Mouse (Mus musculus): ENCODE measurements around the gene Snapc4. TPM values are rescaled to one million over a fixed set of nuclear protein-coding genes. Genes with fewer than 3 reads are reported as not detected.
A peak's percentile ranks its signal among the peaks of the same experiment; 100 is the strongest.

Snapc4 gene
- polyA plus RNA-seq, 1 experiment from 2014 or later: 33.4 TPM

DNA sequence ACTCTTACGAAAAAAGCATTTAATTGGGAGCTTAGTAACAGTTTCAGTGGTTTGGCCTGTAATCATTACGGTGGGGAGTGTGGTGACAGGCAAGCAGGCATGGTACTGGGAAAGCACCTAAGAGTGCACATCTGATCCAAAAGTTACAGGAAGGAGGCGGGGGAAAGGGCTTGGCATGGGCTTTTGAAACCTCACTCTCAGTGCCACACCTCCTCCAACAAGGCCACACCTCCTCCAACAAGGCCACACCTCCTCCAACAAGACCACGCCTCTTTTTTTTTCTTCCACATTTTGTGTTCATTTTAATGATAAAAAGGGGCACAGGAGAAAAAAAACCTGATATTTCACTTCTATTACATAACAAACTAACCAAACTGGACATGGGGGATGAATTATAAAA is 52.6 kb downstream of the Snapc4 start:
- Histone ChIP-seq H3K27ac (no peak overlapping the region), H3K4me3 (no peak overlapping the region), H3K9me3 (no peaks in the 10 kb centered on the region), H3K4me2 (replicated peaks) (no peak overlapping the region), H3K36me3 (peaks cover 86% of the 10 kb centered on the region), H3K4me1 (no peaks in the 10 kb centered on the region), H3K9ac (no peak overlapping the region), H3K27me3 (replicated peaks) (no peaks in the 10 kb centered on the region)
- ATAC-seq (ENCODE audit: low FRiP score, low read depth): no peak
- 94% methylated on average over 4 of the region's 4 CpGs for WGBS

DNA sequence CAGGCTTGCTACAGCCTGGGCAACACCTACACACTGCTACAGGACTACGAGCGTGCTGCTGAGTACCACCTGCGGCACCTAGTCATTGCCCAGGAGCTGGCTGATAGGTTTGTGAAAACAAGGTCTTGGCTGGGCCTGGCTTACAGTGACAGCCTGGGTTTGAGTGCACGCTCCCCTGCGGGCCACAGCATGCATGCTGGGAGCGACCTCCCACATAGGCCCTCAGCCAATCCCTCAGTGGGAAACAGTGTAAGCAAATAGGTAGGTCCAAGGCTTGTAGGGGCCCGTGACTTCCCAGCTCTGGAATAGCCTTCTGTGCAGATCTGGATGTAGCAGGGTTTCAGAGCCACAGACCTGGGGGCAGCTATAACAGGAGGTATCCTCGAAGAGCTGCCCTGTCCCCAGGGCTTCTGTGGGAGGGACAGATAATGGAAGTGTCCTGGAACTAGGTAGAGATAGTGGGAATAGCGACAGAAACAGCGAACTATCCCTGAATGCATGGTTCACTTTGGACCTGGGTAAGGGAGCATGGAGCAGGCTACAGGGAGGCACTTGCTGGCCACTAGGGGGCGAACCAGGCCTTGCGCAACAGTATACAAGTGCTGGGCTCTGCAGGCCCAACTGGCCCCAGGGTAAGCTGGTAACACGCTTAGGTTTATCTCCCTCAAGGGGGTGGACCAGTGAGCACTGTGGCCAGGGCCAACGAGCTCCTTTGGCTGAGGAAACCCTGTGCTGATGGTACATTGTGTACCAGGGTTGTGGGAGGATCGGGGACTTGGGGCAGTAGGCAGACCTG is 54.9 kb downstream of the Snapc4 start:
- no peak overlapping the region for H3K27ac ChIP-seq
- no peaks in the 10 kb centered on the region for H3K27me3 ChIP-seq (replicated peaks)
- H3K9ac ChIP-seq: no peak overlapping the region
- ATAC-seq (ENCODE audit: low FRiP score, low read depth): 0 out of 2 replicates have a peak, but pooled peaks have one; percentile 31
- no peaks in the 10 kb centered on the region for H3K9me3 ChIP-seq
- no peak overlapping the region for H3K4me2 ChIP-seq (replicated peaks)
- H3K4me3 ChIP-seq: no peak overlapping the region
- no peaks in the 10 kb centered on the region for H3K4me1 ChIP-seq
- 69% methylated on average over 15 of the region's 15 CpGs for WGBS
- H3K36me3 ChIP-seq: peaks cover 78% of the 10 kb centered on the region

DNA sequence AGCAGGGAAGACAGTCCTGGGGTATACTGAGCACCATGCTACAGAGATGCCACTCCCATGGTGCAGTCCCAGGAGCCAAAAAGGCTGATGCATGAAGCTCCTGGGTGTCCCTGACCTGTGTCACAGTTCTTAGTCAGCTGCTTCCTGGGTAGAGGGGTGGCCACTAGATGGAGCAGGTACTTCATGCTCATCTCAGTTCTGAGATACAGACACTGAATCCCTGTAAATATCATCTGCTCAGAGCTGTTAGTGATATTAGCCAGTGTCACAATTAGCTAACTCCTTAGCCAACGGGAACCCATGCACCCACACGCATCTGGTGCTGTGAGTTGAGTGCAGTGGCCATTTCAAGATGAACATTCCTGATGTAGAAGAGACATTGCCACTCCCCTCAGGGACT is 55.5 kb downstream of the Snapc4 start:
- H3K4me3 ChIP-seq: no peak overlapping the region
- H3K27me3 ChIP-seq (replicated peaks): no peaks in the 10 kb centered on the region
- ATAC-seq (ENCODE audit: low FRiP score, low read depth): no peak
- H3K9me3 ChIP-seq: no peaks in the 10 kb centered on the region
- H3K9ac ChIP-seq: no peak overlapping the region
- H3K36me3 ChIP-seq: peaks cover 73% of the 10 kb centered on the region
- H3K27ac ChIP-seq: no peak overlapping the region
- no peak overlapping the region for H3K4me2 ChIP-seq (replicated peaks)
- 89% methylated on average over 2 of the region's 2 CpGs for WGBS
- H3K4me1 ChIP-seq: peaks cover 7% of the 10 kb centered on the region; the same call in 1 of the 2 replicates

- Histone ChIP-seq H3K27ac (no peak overlapping the region), H3K4me1 (peaks cover 18% of the 10 kb centered on the region), H3K4me2 (replicated peaks) (no peak overlapping the region), H3K27me3 (replicated peaks) (no peaks in the 10 kb centered on the region), H3K4me3 (no peak overlapping the region), H3K36me3 (peaks cover 66% of the 10 kb centered on the region), H3K9me3 (no peaks in the 10 kb centered on the region), H3K9ac (no peak overlapping the region)
- WGBS: 92% methylated on average over 13 of the region's 13 CpGs
- no peak for ATAC-seq (ENCODE audit: low FRiP score, low read depth)
Observed at GRCm38 (mm10) chr2:26323589-26324325, 56.7 kb downstream of the Snapc4 start.

DNA sequence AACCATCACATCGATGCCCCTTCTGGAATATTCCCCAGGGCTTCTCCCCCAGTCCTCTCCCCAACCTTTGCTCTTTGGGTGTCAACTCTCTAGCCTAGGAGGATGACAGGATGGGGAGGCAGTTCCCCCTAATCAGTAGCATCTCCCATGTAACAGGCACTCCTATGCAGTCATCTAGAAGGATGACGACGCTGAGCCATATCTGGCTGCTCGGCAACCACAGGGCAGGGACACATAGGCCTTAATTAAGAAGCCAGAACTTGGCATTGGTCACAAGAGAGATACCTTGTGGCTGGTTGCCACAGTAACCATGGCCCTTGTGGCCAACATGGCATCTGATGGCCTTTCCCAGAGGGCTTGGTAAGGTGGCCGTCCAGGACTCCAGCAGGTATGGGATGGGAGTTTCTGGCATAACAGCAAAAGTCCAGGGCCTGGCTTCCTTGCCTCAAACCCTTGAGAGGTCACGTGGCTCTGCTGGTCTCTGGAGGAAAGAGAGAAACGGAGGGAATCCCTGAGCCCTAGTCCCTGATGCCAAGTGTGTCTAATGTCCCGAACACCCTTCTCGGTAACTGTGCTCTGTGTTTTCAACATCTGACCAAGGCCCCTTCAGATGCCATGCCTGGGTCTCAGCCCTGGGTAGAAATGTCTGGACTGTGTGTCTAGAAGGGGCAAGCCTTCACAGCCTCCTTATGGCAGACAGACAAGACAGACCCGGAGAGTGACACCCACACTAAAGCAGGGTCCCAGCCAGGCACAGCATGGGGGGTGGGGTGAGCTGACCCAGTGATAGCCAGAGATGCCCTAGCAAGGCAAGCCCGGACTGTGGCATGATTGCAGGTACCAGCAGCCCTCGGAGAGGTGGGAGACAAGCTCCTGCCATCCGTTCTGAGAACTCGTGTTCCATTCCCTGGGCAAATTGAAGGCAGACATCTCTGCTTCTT is 59.9 kb downstream of the Snapc4 start:
- 0 out of 2 replicates have a peak overlapping the region, but pooled peaks have one; percentile 19 for H3K9ac ChIP-seq
- H3K4me1 ChIP-seq: peaks cover 47% of the 10 kb centered on the region
- H3K4me3 ChIP-seq: no peak overlapping the region
- H3K9me3 ChIP-seq: no peaks in the 10 kb centered on the region
- H3K27me3 ChIP-seq (replicated peaks): no peaks in the 10 kb centered on the region
- ATAC-seq (ENCODE audit: low FRiP score, low read depth): no peak
- H3K36me3 ChIP-seq: peaks cover 42% of the 10 kb centered on the region
- no peak overlapping the region for H3K27ac ChIP-seq
- 0 out of 2 replicates have a peak overlapping the region, but pooled peaks have one; percentile 6 for H3K4me2 ChIP-seq (replicated peaks)
- 91% methylated on average over 14 of the region's 14 CpGs for WGBS

GRCm38 (mm10) chr2:26319519-26320244 is 60.8 kb downstream of the Snapc4 start:
- no peak for ATAC-seq (ENCODE audit: low FRiP score, low read depth)
- Histone ChIP-seq H3K4me2 (replicated peaks) (peak overlapping the region; percentile 95; the same call in 1 of the 2 replicates), H3K9ac (no peak overlapping the region), H3K9me3 (no peaks in the 10 kb centered on the region), H3K27ac (no peak overlapping the region), H3K36me3 (peaks cover 33% of the 10 kb centered on the region), H3K27me3 (replicated peaks) (no peaks in the 10 kb centered on the region), H3K4me1 (peaks cover 52% of the 10 kb centered on the region), H3K4me3 (no peak overlapping the region)
- WGBS: 90% methylated on average over 13 of the region's 13 CpGs

DNA sequence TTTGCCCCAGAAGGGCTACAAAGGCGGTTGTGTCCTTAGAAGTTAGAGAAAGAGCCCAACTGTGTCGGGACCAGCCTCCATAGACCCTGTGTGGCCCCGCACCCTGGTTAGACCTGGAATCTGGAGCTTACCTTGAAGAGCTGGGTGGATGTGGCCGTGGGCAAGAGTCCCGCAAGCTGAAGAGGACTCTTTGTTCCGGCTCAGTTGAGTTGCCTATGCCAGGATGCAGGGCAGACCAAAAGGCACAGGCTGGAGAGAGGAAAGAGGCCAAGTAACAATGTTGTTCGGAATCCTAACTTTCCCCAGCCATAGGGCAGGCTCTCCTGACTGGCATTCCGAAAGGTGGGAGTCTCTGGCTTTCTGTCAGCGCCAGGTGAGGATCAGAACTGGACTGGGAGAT is 61.3 kb downstream of the Snapc4 start:
- no peaks in the 10 kb centered on the region for H3K27me3 ChIP-seq (replicated peaks)
- H3K27ac ChIP-seq: no peak overlapping the region
- no peak overlapping the region for H3K4me3 ChIP-seq
- ATAC-seq (ENCODE audit: low FRiP score, low read depth): no peak
- peaks cover 58% of the 10 kb centered on the region for H3K4me1 ChIP-seq
- 91% methylated on average over 9 of the region's 9 CpGs for WGBS
- peak overlapping the region; percentile 26; the same call in 1 of the 2 replicates for H3K9ac ChIP-seq
- no peaks in the 10 kb centered on the region for H3K9me3 ChIP-seq
- H3K4me2 ChIP-seq (replicated peaks): peak overlapping the region; percentile 95; the same call in 1 of the 2 replicates
- H3K36me3 ChIP-seq: peaks cover 28% of the 10 kb centered on the region

GRCm38 (mm10) chr2:26317991-26318672 is 62.3 kb downstream of the Snapc4 start:
- no peak for ATAC-seq (ENCODE audit: low FRiP score, low read depth)

DNA sequence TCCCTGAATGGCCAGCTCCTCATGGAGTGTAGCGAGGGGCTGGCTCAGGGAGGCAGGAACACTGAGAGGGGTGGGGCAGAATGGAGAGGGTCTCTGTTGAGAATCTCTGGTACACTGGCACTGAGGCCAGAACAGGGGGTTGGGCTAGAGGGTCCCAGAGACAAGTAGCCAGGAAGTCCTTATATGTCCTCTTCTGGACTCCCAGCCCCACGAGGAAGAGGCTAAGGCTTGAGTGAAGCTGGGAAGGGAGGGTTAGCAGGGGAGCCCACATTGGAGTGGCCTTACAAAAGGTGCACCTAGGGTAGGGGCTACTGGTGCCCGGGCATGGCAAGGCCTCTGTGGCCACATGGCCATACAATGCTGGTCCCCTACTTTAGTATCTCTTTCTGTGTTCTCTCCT is 63.1 kb downstream of the Snapc4 start:
- Histone ChIP-seq H3K27ac (no peak overlapping the region), H3K4me2 (replicated peaks) (peak overlapping the region; percentile 95), H3K9ac (peak overlapping the region; percentile 94), H3K27me3 (replicated peaks) (no peaks in the 10 kb centered on the region), H3K36me3 (peaks cover 10% of the 10 kb centered on the region; the same call in 1 of the 2 replicates), H3K4me1 (peaks cover 60% of the 10 kb centered on the region), H3K9me3 (no peaks in the 10 kb centered on the region), H3K4me3 (peak overlapping the region; percentile 91)
- no peak for ATAC-seq (ENCODE audit: low FRiP score, low read depth)
- WGBS: 73% methylated on average over 3 of the region's 3 CpGs

More at GRCm38 (mm10) chr2:26317991-26318672, 62.3 kb downstream of the Snapc4 start:
- peak overlapping the region; percentile 95 for H3K4me2 ChIP-seq (replicated peaks)
- H3K4me3 ChIP-seq: no peak overlapping the region
- peaks cover 18% of the 10 kb centered on the region for H3K36me3 ChIP-seq
- H3K27ac ChIP-seq: no peak overlapping the region
- peak overlapping the region; percentile 94 for H3K9ac ChIP-seq
- H3K4me1 ChIP-seq: peaks cover 60% of the 10 kb centered on the region
- no peaks in the 10 kb centered on the region for H3K27me3 ChIP-seq (replicated peaks)
- WGBS: 92% methylated on average over 3 of the region's 3 CpGs
- H3K9me3 ChIP-seq: no peaks in the 10 kb centered on the region

- Histone ChIP-seq H3K4me2 (replicated peaks) (peak overlapping the region; percentile 95), H3K9me3 (no peaks in the 10 kb centered on the region), H3K27me3 (replicated peaks) (no peaks in the 10 kb centered on the region), H3K4me3 (peak overlapping the region; percentile 91), H3K36me3 (peaks cover 6% of the 10 kb centered on the region; the same call in 1 of the 2 replicates), H3K27ac (no peak overlapping the region), H3K9ac (peak overlapping the region; percentile 94), H3K4me1 (peaks cover 60% of the 10 kb centered on the region)
- no peak for ATAC-seq (ENCODE audit: low FRiP score, low read depth)
- 63% methylated on average over 9 of the region's 9 CpGs for WGBS
Observed at GRCm38 (mm10) chr2:26316576-26317246, 63.7 kb downstream of the Snapc4 start.
